Mouse (Mus musculus) CD4-positive, CD25-positive, alpha-beta regulatory T cell, adult 4 months (primary cell): ENCODE measurements around the gene Zfp958. TPM values are rescaled to one million over a fixed set of nuclear protein-coding genes. Genes with fewer than 3 reads are reported as not detected.

Source experiments
- polyA plus RNA-seq, 2 experiments: library from polyadenylated mRNA; unstranded; fragments of 100-300 nt; shearing (Covaris generic); gene quantifications; one replicate each; pipeline ENCODE4 v1.2.1; 2017

The Zfp958 gene
- polyA plus RNA-seq, 2 experiments from 2014 or later = 13.1 to 17.7 TPM

Other genes starting within 250 kb of the Zfp958 start
- gene Cers4, start 120.1 kb upstream of the Zfp958 start, polyA plus RNA-seq = 100 to 1,000 TPM in 1 of 2 experiments, 10 to 100 TPM in 1; 84.6 to 113 TPM
- gene Shcbp1, start 166.4 kb downstream of the Zfp958 start, polyA plus RNA-seq = 1 to 10 TPM; 3.7 to 6.1 TPM